Mouse (Mus musculus): ENCODE measurements at regions not wholly inside any gene's neighbourhood (a gene's known extent, or its start where the extent isn't known, plus 50 kb on each side); places are given as distances from the start of the nearest gene placed in this dataset.

DNA sequence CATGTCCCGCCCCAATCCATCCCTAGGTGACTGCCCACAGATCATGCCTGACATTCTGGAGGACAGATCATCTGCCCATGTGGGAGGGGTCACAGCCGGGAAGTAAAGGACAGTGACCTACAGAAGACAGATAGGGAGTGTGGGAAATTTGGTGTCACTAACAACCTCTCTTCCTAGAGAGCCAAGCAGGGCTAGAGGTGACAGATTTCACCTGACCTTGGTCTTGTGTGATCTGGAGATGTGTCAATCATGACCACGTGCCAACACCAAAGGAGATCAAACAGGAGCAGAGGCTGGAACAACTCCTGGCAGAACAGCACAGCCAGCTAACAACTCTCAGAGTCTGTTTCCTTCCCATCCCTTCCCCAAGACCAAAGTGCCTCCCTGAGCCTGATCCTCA is 85.0 kb downstream of the Rplp1 start:
- DNase-seq (ENCODE audit: low spot score), result no peak
- no peaks in the 10 kb centered on the region for H3K36me3 ChIP-seq (replicated peaks)
- TF ChIP-seq CTCF (IDR thresholded peaks at IDR 0.05; ENCODE audit: low read depth, low read length), result no peak
- TF ChIP-seq GATA2 (IDR thresholded peaks at IDR 0.05; ENCODE audit: borderline replicate concordance, low read depth, low read length), result no peak
- TF ChIP-seq POLR2AphosphoS5 (IDR thresholded peaks at IDR 0.05; ENCODE audit: insufficient replicate concordance, low read depth, low read length), result no peak
- TF ChIP-seq GATA1 (IDR thresholded peaks at IDR 0.05; ENCODE audit: borderline replicate concordance, low read length), result no peak
- TF ChIP-seq TAL1 (conservative IDR thresholded peaks at IDR 0.05; ENCODE audit: low read depth, low read length), result no peak
- peaks cover 6% of the 10 kb centered on the region; the same call in 1 of the 2 replicates for H3K27me3 ChIP-seq (ENCODE audit: insufficient read depth, low read length)
- ATAC-seq (ENCODE audit: extremely low read depth, insufficient number of reproducible peaks, low FRiP score, poor library complexity, severe bottlenecking), result no peak
- no peaks in the 10 kb centered on the region for H3K9me3 ChIP-seq (replicated peaks)
- no peaks in the 10 kb centered on the region for H3K4me1 ChIP-seq (ENCODE audit: insufficient read depth, low read depth, low read length)
- H3K4me3 ChIP-seq (ENCODE audit: low read depth, low read length), result no peak overlapping the region

DNA sequence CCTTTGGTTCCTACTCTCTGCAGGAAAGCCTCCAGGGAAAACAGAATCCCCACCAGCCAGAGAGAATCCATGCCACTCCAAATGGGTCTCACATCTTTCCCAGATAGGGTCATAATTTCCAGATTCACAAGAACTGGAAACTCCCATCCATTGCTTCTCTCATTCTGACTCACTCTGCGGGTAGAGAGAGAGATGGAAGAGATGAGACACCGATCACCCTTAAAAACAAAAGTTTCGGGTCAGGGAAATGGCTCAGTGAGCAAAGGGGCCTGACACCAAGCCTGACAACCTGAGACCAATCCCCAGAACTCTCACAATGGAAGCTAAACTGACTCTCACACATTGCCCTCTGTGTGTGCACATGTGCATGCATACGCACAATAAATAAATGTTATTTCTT is 86.6 kb downstream of the Rplp1 start:
- H3K4me3 ChIP-seq (ENCODE audit: low read depth, low read length), result no peak overlapping the region
- H3K9me3 ChIP-seq (replicated peaks), result no peaks in the 10 kb centered on the region
- DNase-seq (ENCODE audit: low spot score), result no peak
- no peaks in the 10 kb centered on the region for H3K4me1 ChIP-seq (ENCODE audit: insufficient read depth, low read depth, low read length)
- H3K27me3 ChIP-seq (ENCODE audit: insufficient read depth, low read length), result peaks cover 6% of the 10 kb centered on the region; the same call in 1 of the 2 replicates
- no peak for TF ChIP-seq GATA2 (IDR thresholded peaks at IDR 0.05; ENCODE audit: borderline replicate concordance, low read depth, low read length)
- no peak for TF ChIP-seq TAL1 (conservative IDR thresholded peaks at IDR 0.05; ENCODE audit: low read depth, low read length)
- no peak for TF ChIP-seq GATA1 (IDR thresholded peaks at IDR 0.05; ENCODE audit: borderline replicate concordance, low read length)
- no peak for TF ChIP-seq CTCF (IDR thresholded peaks at IDR 0.05; ENCODE audit: low read depth, low read length)
- no peak for ATAC-seq (ENCODE audit: extremely low read depth, insufficient number of reproducible peaks, low FRiP score, poor library complexity, severe bottlenecking)
- no peaks in the 10 kb centered on the region for H3K36me3 ChIP-seq (replicated peaks)

DNA sequence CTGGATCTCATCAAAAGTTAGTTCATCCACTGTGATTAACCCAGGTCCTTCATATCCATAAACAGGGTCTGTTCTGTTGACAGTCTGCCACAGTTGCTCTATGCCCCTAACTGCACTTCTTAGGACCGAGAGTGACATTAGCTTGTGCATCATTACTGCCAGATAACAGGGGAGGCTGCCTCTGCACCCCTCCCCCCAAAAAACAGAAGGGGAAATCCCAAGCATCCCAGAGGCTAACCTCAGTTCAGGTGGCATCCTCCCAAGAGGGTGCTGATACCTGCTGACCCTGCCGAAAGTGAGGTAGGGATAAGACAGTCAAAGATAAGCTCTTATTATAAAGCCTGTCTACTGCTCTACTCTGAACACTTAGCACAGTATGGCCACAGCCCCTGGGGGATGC is 87.3 kb downstream of the Rplp1 start:
- DNase-seq (ENCODE audit: low spot score), result no peak

DNA sequence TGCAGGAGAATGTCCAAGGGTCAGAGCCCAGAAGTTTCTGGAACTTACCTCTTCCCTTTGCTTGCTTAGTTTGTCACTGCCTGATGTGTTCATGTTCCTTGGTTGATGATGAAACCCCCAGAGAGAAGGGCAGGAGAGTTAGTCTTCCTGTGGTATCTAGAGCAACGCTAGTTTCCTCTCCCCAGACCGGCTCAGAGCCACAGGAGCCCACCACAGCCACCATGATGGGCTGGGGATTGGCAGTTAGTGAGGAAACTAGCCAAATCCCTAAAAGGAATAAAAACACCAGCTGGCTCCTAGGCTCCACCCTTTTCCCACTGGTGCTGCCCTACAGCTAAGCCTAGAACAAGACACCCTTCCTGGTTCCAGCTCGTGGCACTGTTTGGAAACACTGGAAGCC is 87.9 kb downstream of the Rplp1 start:
- TF ChIP-seq POLR2AphosphoS5 (IDR thresholded peaks at IDR 0.05; ENCODE audit: insufficient replicate concordance, low read depth, low read length) (no peak), CTCF (IDR thresholded peaks at IDR 0.05; ENCODE audit: low read depth, low read length) (no peak), TAL1 (conservative IDR thresholded peaks at IDR 0.05; ENCODE audit: low read depth, low read length) (no peak), GATA1 (IDR thresholded peaks at IDR 0.05; ENCODE audit: borderline replicate concordance, low read length) (no peak), GATA2 (IDR thresholded peaks at IDR 0.05; ENCODE audit: borderline replicate concordance, low read depth, low read length) (no peak)
- Histone ChIP-seq H3K4me1 (ENCODE audit: insufficient read depth, low read depth, low read length) (no peaks in the 10 kb centered on the region), H3K4me3 (ENCODE audit: low read depth, low read length) (no peak overlapping the region), H3K36me3 (replicated peaks) (no peaks in the 10 kb centered on the region), H3K27me3 (ENCODE audit: insufficient read depth, low read length) (peaks cover 4% of the 10 kb centered on the region; the same call in 1 of the 2 replicates), H3K9me3 (replicated peaks) (no peaks in the 10 kb centered on the region)
- DNase-seq (ENCODE audit: low spot score), result no peak
- no peak for ATAC-seq (ENCODE audit: extremely low read depth, insufficient number of reproducible peaks, low FRiP score, poor library complexity, severe bottlenecking)

More for the DNA sequence above, 87.3 kb downstream of the Rplp1 start:
- Histone ChIP-seq H3K4me3 (ENCODE audit: low read depth, low read length) (no peak overlapping the region), H3K4me1 (ENCODE audit: insufficient read depth, low read depth, low read length) (no peaks in the 10 kb centered on the region), H3K27me3 (ENCODE audit: insufficient read depth, low read length) (peaks cover 4% of the 10 kb centered on the region; the same call in 1 of the 2 replicates), H3K36me3 (replicated peaks) (no peaks in the 10 kb centered on the region), H3K9me3 (replicated peaks) (no peaks in the 10 kb centered on the region)
- no peak for ATAC-seq (ENCODE audit: extremely low read depth, insufficient number of reproducible peaks, low FRiP score, poor library complexity, severe bottlenecking)
- TF ChIP-seq GATA1 (IDR thresholded peaks at IDR 0.05; ENCODE audit: borderline replicate concordance, low read length) (no peak), CTCF (IDR thresholded peaks at IDR 0.05; ENCODE audit: low read depth, low read length) (no peak), POLR2AphosphoS5 (IDR thresholded peaks at IDR 0.05; ENCODE audit: insufficient replicate concordance, low read depth, low read length) (no peak), GATA2 (IDR thresholded peaks at IDR 0.05; ENCODE audit: borderline replicate concordance, low read depth, low read length) (no peak), TAL1 (conservative IDR thresholded peaks at IDR 0.05; ENCODE audit: low read depth, low read length) (no peak)

DNA sequence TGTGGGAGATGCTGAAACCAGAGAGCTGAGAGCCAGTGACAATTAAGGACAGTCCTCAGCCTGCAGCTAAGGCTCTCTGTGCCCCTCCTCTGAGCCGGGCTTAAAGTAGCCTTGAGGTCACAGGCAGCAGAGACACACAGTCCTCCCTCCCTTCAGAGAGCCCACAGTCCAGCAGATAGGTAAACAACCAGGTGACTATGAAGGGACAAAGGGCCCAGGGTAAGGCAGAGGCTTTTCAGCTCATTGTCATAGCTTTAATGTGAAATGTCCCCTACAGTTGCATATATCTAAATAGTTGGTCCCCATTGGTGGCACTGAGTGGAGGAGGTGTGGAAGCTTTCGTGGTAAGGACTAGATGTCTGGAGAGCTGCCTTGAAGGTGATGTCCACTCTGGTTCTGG is 88.5 kb downstream of the Rplp1 start:
- TF ChIP-seq CTCF (IDR thresholded peaks at IDR 0.05; ENCODE audit: low read depth, low read length), result no peak
- no peak for TF ChIP-seq POLR2AphosphoS5 (IDR thresholded peaks at IDR 0.05; ENCODE audit: insufficient replicate concordance, low read depth, low read length)
- TF ChIP-seq GATA2 (IDR thresholded peaks at IDR 0.05; ENCODE audit: borderline replicate concordance, low read depth, low read length), result no peak
- TF ChIP-seq TAL1 (conservative IDR thresholded peaks at IDR 0.05; ENCODE audit: low read depth, low read length), result no peak
- TF ChIP-seq GATA1 (IDR thresholded peaks at IDR 0.05; ENCODE audit: borderline replicate concordance, low read length), result no peak
- Histone ChIP-seq H3K4me3 (ENCODE audit: low read depth, low read length) (no peak overlapping the region), H3K36me3 (replicated peaks) (no peaks in the 10 kb centered on the region), H3K27me3 (ENCODE audit: insufficient read depth, low read length) (peaks cover 4% of the 10 kb centered on the region; the same call in 1 of the 2 replicates), H3K9me3 (replicated peaks) (no peaks in the 10 kb centered on the region), H3K4me1 (ENCODE audit: insufficient read depth, low read depth, low read length) (no peaks in the 10 kb centered on the region)
- ATAC-seq (ENCODE audit: extremely low read depth, insufficient number of reproducible peaks, low FRiP score, poor library complexity, severe bottlenecking) (no peak), DNase-seq (ENCODE audit: low spot score) (no peak)

GRCm38 (mm10) chr9:61819836-61820235 is 94.5 kb downstream of the Rplp1 start:
- no peaks in the 10 kb centered on the region; the same call in 1 of the 2 replicates for H3K27me3 ChIP-seq (ENCODE audit: insufficient read depth, low read length)
- H3K9me3 ChIP-seq (replicated peaks), result no peaks in the 10 kb centered on the region
- ATAC-seq (ENCODE audit: extremely low read depth, insufficient number of reproducible peaks, low FRiP score, poor library complexity, severe bottlenecking) (no peak), DNase-seq (ENCODE audit: low spot score) (no peak)
- H3K4me1 ChIP-seq (ENCODE audit: insufficient read depth, low read depth, low read length), result no peaks in the 10 kb centered on the region
- TF ChIP-seq TAL1 (conservative IDR thresholded peaks at IDR 0.05; ENCODE audit: low read depth, low read length) (no peak), GATA1 (IDR thresholded peaks at IDR 0.05; ENCODE audit: borderline replicate concordance, low read length) (no peak), GATA2 (IDR thresholded peaks at IDR 0.05; ENCODE audit: borderline replicate concordance, low read depth, low read length) (no peak), CTCF (IDR thresholded peaks at IDR 0.05; ENCODE audit: low read depth, low read length) (no peak), POLR2AphosphoS5 (IDR thresholded peaks at IDR 0.05; ENCODE audit: insufficient replicate concordance, low read depth, low read length) (no peak)
- no peaks in the 10 kb centered on the region for H3K36me3 ChIP-seq (replicated peaks)
- no peak overlapping the region for H3K4me3 ChIP-seq (ENCODE audit: low read depth, low read length)

Data from G1E (cell line).